Mouse (Mus musculus): Measurements from ENCODE around the gene Map1lc3b.

Gene Map1lc3b

DNA sequence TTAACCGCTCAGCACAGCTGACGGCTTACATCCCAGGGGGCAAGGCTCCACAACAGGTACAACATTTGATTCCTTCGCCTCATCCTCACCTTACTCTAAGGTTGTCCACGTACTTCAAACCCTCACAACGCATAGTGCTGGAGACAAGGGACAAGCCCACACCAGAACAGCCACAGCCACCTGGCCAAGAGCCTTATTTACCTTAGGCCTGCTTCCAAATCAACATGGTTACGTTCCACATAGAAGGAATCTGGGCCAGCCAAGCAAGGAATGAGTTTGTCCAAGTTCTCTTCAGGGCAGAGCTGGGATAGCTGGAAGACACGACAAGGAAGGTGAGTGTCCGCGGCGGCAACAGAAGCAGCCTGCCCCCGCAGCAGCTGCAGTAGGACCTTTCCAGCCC is 19.8 kb downstream of the Map1lc3b start:
- peak in 1 of 2 experiments; percentile 42 for DNase-seq

DNA sequence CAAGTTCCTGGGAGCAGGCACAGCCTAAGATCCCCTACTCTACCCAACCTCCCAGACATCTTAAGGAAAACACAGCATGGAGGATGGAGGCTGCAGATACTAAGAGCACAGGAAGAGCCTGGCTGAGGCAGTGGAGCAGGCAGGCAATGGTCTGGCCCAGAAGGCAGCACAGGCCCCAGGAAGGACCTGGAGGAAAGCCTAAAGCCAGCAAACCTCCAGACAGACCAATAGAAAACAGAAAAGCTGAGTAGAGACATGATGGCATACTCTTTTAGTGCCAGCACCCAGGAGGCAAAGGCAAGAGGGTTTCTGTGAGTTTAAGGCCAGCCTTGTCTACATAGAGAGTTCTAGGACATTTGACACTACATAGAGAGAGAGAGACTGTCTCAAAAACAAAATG is 23.3 kb downstream of the Map1lc3b start:
- no peak for DNase-seq

DNA sequence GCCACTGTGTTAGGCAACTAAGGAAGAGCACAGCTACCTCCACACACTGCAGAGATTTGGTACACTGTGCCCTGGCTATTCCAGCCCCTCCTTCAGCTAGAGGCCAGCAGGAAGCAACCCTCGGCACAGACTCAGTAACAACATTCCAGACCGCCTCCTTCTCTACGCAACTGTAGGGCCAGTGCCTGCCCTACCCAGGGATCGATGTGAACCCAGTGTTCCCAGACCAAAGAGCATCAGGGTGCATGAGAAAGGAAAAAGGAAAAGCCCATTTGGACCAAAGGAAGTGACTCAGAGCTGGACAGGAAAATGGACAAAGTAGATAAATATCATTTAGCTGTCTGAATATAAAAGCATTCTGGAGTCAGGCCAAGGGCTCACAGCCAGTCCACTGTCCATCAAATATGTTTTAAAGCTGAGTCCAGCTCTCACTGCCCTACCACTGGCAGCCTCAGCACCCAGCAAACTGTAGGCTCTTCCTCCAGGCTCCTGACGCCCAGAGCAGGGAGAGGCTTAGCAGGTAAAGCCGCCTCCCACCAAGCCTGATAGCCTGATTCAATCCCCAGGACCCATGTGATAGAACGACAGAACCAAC is 29.3 kb downstream of the Map1lc3b start:
- peak in 1 of 2 experiments; percentile 46 for DNase-seq

- DNase-seq = peak in 1 of 2 experiments; percentile 64
Measured at GRCm38 (mm10) chr8:121620801-121621516, 30.8 kb downstream of the Map1lc3b start.

DNA sequence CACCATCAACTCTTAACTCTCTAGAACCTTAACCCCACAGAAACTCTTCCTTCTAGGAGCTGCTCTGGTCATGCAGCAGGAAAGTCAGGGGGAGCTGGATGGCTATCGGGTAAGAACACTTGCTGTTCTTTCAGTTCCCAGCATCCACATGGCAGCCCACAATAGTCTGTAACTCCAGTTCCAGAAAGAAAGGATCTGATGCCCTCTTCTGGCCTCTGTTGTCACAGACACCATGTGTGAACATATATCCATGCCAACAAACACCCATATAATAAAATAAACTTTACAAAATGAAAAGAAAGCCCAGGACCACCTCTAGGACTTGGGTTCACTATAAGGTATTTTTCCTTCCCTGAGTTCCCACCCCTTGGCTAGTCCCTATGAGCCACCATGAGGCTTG is 31.7 kb downstream of the Map1lc3b start:
- DNase-seq = no peak

DNA sequence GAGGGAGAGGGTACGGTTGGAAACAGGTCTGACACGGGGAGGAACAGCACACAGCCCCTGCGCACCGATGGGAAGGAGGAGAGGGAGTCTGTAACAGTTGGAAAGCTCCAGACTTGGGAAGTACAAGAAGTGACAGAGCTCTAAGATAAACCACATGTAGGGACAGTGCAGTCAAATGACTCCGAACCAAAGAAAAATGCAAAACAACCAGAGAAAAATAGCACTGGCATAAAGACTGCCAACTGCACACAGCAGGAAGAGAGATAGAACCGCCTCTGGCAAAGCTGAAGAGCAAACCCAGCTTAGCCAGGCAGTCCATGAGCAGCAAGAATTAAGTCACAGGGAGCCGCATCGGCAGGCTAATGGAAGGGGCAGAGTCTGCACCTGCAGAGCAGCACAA is 32.9 kb downstream of the Map1lc3b start:
- no peak for DNase-seq

DNA sequence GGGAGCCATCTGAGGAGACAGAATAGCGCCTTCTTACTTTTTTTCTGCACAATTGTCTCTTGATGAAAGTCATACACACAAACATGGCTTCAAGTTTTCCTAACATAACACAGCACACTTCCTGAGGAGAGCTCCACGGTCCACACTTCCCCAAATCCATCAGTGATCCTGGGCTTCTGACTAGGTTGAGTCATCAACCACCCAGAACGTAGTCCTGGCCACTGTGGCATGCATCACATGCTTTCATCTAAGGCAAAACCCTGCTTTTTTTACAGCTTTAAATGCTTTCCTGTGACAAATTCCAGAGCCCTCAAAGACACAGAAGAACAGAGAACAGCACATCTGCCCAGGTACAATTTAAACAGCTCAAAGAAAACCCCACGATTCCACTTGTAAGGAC is 38.5 kb downstream of the Map1lc3b start:
- no peak for DNase-seq

GRCm38 (mm10) chr8:121631645-121632071 is 41.5 kb downstream of the Map1lc3b start:
- no peak for DNase-seq

GRCm38 (mm10) chr8:121632401-121632800 is 42.2 kb downstream of the Map1lc3b start:
- no peak for DNase-seq

DNA sequence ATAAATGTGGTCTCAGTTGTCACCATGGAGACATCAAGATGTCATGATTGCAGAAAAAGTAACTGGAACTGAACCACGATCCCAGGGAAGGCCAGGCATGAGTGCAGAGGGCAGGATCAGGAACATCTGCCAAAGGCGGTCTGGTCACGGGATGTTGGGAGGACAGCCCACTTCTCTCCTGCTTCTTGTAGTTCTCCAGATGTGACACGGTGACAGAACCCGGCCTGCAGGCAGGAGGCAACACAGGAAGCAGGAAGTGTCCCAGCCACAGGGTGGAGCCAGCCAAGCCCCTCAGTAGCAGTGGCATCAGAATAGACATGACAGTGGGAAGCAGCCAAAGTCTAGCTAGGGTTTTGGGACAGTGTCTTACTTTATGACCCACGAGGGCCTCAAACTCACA is 45.4 kb downstream of the Map1lc3b start:
- DNase-seq = no peak

- DNase-seq = no peak
Measured at GRCm38 (mm10) chr8:121636180-121636579, 46.0 kb downstream of the Map1lc3b start.

DNA sequence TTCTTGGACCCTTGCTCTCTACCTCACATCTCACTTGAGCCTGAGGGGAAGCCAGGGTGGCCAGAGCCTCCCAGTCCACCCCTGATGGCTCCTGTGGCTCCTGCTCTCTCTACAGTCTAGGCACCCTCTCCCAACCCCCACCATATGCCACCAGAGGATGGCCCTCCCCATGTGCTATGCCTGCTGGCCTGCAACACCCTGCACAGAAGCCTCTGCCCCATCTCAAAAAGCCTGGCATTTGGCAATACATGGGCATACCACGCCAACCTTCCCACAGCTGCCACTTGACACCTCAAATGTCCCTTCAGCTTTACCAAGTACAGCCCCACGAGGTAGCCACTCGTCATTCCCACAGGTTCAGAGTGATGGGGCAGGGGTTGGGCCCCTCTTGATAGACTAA is 52.6 kb downstream of the Map1lc3b start:
- no peak for DNase-seq

GRCm38 (mm10) chr8:121643384-121643783 is 53.2 kb downstream of the Map1lc3b start:
- DNase-seq = no peak

DNA sequence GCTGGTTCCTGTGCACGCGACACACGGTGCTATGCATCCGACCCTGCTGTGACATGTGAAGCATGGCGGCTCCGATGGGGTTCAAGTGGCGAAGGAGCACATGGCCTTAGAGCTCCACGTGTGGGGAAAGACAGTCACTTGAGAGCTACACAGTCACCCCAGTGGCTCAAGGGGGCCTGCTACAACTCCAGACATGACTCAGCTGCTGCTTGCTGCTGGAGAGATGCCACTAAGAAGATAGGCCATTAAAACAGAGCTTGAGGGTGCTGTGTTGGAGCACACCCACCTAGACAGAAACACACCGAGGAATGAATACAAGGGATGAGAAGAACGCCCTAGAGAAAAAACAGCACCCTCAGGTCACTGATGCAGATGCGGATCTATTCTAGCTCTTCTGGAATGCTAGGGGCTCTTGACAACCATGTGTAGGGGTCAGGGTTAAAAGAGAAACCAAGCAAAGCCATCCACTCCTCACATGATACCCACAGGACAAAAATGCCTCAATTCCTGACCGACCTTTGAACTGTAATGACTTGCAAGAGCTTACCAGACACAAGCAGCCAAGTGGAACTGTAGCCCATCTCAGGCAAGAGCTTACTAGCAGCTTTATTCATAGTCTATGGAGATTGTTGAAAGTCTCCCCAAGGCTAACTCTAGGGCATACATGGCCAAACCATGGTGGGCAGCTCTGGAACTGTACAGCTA is 57.5 kb downstream of the Map1lc3b start:
- no peak for DNase-seq
